Mouse (Mus musculus): ENCODE results near the gene Uba52. TPM values are rescaled to one million over a fixed set of nuclear protein-coding genes. Genes with fewer than 3 reads are reported as not detected.

Uba52 gene
- polyA plus RNA-seq, 2 experiments, result 1,113 to 1,844 TPM

DNA sequence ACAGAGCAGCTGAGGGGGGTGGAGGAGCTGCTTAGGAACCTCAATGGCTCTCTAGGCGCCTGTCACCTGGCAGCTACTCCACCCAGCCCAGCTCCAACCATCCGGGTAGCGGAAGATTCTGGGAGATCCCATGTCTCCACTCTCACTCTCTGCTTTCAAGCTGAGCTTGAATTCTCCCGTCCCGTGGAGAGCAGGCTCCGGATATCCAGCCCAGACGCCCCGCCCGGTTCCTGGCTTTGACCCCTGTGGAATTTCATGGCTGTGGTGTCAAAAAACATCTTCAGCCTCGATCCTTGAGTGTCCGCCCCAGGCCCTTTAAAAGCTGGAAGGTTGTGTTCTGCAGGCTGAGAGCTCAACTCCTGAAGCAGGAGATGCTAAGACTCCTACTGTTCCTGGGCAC is 43.8 kb downstream of the Uba52 start:
- Histone ChIP-seq H3K9me3 (ENCODE audit: control insufficient read depth, low read length) (no peaks in the 10 kb centered on the region), H3K4me3 (replicated peaks; ENCODE audit: low read length) (no peak overlapping the region), H3K9ac (ENCODE audit: low read depth, low read length, severe bottlenecking) (no peak overlapping the region), H3K27me3 (ENCODE audit: control insufficient read depth, insufficient read depth, low read length) (no peaks in the 10 kb centered on the region), H3K27ac (replicated peaks; ENCODE audit: low read depth, low read length) (0 out of 2 replicates have a peak overlapping the region, but pooled peaks have one; percentile 13), H3K4me2 (replicated peaks; ENCODE audit: low read depth, low read length, severe bottlenecking) (no peak overlapping the region), H3K36me3 (ENCODE audit: control insufficient read depth, insufficient read depth, low read length) (peaks cover 9% of the 10 kb centered on the region), H3K4me1 (ENCODE audit: control insufficient read depth, insufficient read depth, low read length) (peaks cover 25% of the 10 kb centered on the region)
- DNase-seq (ENCODE audit: low spot score) (no peak), ATAC-seq (ENCODE audit: low FRiP score, low read depth) (no peak)
- WGBS, result 46% methylated on average over 11 of the region's 11 CpGs
- TF ChIP-seq POLR2A (IDR thresholded peaks at IDR 0.05; ENCODE audit: borderline replicate concordance, extremely low read depth, insufficient read depth, insufficient read length), result no peak

DNA sequence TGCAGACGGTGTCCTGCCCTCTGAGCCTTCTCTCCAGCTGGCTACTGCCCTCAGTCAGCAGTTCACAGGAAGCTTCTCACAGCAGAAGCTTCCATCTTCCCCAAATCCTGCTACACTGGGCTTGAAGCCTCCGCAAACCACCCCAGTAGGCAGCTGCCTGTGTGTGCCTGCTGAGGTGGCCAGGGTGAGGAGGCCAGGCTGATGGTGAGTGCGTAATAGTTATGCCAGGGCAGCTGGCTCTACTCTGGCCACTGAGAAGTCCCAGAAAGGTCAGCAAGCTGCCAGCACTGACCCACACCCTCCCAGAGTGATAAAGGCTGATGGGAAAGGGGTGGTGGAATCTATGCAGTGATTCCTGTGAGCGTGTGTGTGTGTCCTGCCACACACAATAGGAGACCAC is 44.3 kb downstream of the Uba52 start:
- Histone ChIP-seq H3K36me3 (ENCODE audit: control insufficient read depth, insufficient read depth, low read length) (peaks cover 9% of the 10 kb centered on the region), H3K27ac (replicated peaks; ENCODE audit: low read depth, low read length) (no peak overlapping the region), H3K4me1 (ENCODE audit: control insufficient read depth, insufficient read depth, low read length) (peaks cover 28% of the 10 kb centered on the region), H3K9me3 (ENCODE audit: control insufficient read depth, low read length) (no peaks in the 10 kb centered on the region), H3K4me3 (replicated peaks; ENCODE audit: low read length) (no peak overlapping the region), H3K27me3 (ENCODE audit: control insufficient read depth, insufficient read depth, low read length) (no peaks in the 10 kb centered on the region), H3K9ac (ENCODE audit: low read depth, low read length, severe bottlenecking) (no peak overlapping the region), H3K4me2 (replicated peaks; ENCODE audit: low read depth, low read length, severe bottlenecking) (no peak overlapping the region)
- no peak for ATAC-seq (ENCODE audit: low FRiP score, low read depth)
- TF ChIP-seq POLR2A (IDR thresholded peaks at IDR 0.05; ENCODE audit: borderline replicate concordance, extremely low read depth, insufficient read depth, insufficient read length), result no peak
- DNase-seq (ENCODE audit: low spot score), result no peak
- WGBS, result 76% methylated on average over 4 of the region's 4 CpGs

DNA sequence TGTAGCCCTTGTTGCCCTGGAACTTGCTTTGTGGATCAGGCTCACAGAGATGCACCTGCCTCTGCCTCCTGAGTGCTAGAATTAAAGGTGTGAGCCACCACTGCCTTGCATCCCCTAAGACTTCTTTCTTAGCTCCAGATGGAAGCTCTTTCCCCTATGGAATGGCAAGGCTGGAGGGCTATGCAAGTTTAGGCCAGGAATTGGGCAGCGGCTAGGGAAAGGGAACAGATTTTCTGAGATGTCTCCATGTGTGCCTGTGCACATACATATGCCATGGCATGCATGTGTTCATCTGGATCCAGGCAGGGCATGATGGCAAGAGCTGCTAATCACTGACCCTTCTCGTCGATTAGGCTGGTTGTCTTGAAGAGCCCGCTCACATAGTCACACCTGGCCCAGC is 44.9 kb downstream of the Uba52 start:
- Histone ChIP-seq H3K27ac (replicated peaks; ENCODE audit: low read depth, low read length) (no peak overlapping the region), H3K4me2 (replicated peaks; ENCODE audit: low read depth, low read length, severe bottlenecking) (no peak overlapping the region), H3K36me3 (ENCODE audit: control insufficient read depth, insufficient read depth, low read length) (peaks cover 9% of the 10 kb centered on the region), H3K9ac (ENCODE audit: low read depth, low read length, severe bottlenecking) (no peak overlapping the region), H3K27me3 (ENCODE audit: control insufficient read depth, insufficient read depth, low read length) (no peaks in the 10 kb centered on the region), H3K9me3 (ENCODE audit: control insufficient read depth, low read length) (no peaks in the 10 kb centered on the region), H3K4me3 (replicated peaks; ENCODE audit: low read length) (no peak overlapping the region), H3K4me1 (ENCODE audit: control insufficient read depth, insufficient read depth, low read length) (peaks cover 28% of the 10 kb centered on the region)
- TF ChIP-seq POLR2A (IDR thresholded peaks at IDR 0.05; ENCODE audit: borderline replicate concordance, extremely low read depth, insufficient read depth, insufficient read length), result no peak
- ATAC-seq (ENCODE audit: low FRiP score, low read depth) (no peak), DNase-seq (ENCODE audit: low spot score) (no peak)
- WGBS, result 97% methylated on average over 4 of the region's 4 CpGs

DNA sequence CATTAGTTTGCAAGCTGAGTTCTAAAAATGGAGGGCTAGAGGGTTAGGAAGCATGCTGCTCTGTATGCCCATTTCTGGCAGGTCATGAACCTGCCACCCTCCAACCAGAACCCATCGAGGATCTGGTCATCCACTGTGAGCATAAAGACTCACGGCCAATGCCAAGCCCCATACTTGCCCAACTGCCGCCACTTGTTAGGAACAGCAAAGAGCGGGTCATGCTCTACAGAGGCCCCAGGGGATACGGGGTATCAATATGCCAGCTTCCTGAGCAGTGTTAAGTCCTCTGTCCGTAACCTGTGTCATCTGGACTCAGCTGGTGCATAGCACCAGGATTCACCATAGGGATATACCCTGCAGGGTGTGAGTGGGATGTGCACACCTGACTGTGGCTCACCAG is 46.4 kb downstream of the Uba52 start:
- no peaks in the 10 kb centered on the region for H3K27me3 ChIP-seq (ENCODE audit: control insufficient read depth, insufficient read depth, low read length)
- H3K36me3 ChIP-seq (ENCODE audit: control insufficient read depth, insufficient read depth, low read length), result peaks cover 7% of the 10 kb centered on the region
- 90% methylated on average over 6 of the region's 6 CpGs for WGBS
- DNase-seq (ENCODE audit: low spot score) (no peak), ATAC-seq (ENCODE audit: low FRiP score, low read depth) (no peak)
- H3K9me3 ChIP-seq (ENCODE audit: control insufficient read depth, low read length), result no peaks in the 10 kb centered on the region
- no peak overlapping the region for H3K4me2 ChIP-seq (replicated peaks; ENCODE audit: low read depth, low read length, severe bottlenecking)
- H3K4me1 ChIP-seq (ENCODE audit: control insufficient read depth, insufficient read depth, low read length), result peaks cover 28% of the 10 kb centered on the region
- no peak overlapping the region for H3K27ac ChIP-seq (replicated peaks; ENCODE audit: low read depth, low read length)
- H3K4me3 ChIP-seq (replicated peaks; ENCODE audit: low read length), result no peak overlapping the region
- TF ChIP-seq POLR2A (IDR thresholded peaks at IDR 0.05; ENCODE audit: borderline replicate concordance, extremely low read depth, insufficient read depth, insufficient read length), result no peak
- no peak overlapping the region for H3K9ac ChIP-seq (ENCODE audit: low read depth, low read length, severe bottlenecking)

DNA sequence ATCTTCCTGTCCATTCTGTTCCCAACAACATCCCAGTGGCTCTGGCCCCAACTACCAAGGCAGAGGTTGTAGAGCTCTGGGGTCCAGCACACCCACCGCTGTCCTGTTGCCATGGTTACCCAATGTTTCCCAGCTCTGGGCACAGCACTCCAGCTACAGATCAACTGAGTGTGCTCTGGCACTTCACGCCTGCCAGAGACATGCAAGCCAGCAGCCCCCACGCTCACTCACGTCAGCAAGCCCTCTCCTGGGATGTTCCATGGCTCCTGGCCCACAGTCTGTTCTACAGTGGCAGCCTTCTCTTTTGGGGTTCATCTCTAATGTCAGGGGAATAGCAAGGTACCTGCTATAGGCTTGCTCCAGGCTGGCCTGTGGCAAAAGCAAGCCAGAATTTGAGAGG is 47.3 kb downstream of the Uba52 start:
- peaks cover 7% of the 10 kb centered on the region for H3K36me3 ChIP-seq (ENCODE audit: control insufficient read depth, insufficient read depth, low read length)
- H3K4me3 ChIP-seq (replicated peaks; ENCODE audit: low read length), result no peak overlapping the region
- ATAC-seq (ENCODE audit: low FRiP score, low read depth) (no peak), DNase-seq (ENCODE audit: low spot score) (no peak)
- WGBS, result 75% methylated on average over 4 of the region's 4 CpGs
- peaks cover 28% of the 10 kb centered on the region for H3K4me1 ChIP-seq (ENCODE audit: control insufficient read depth, insufficient read depth, low read length)
- no peaks in the 10 kb centered on the region for H3K27me3 ChIP-seq (ENCODE audit: control insufficient read depth, insufficient read depth, low read length)
- no peak overlapping the region for H3K9ac ChIP-seq (ENCODE audit: low read depth, low read length, severe bottlenecking)
- H3K9me3 ChIP-seq (ENCODE audit: control insufficient read depth, low read length), result no peaks in the 10 kb centered on the region
- no peak overlapping the region for H3K4me2 ChIP-seq (replicated peaks; ENCODE audit: low read depth, low read length, severe bottlenecking)
- H3K27ac ChIP-seq (replicated peaks; ENCODE audit: low read depth, low read length), result no peak overlapping the region
- TF ChIP-seq POLR2A (IDR thresholded peaks at IDR 0.05; ENCODE audit: borderline replicate concordance, extremely low read depth, insufficient read depth, insufficient read length), result no peak

DNA sequence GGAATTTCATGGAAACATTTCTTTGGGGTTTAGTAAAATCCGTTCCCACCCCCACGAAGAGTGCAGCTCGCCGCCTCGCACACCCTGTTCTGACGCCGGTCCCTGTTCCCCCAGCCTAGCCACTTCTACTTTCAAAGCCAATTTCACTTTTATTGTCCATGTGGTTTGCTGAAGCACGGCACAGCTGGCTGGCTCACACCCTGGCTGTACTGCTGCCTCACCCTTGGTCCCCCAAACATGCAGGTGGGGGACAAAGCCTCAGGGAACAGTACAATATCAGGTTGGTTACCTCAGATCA is 48.1 kb downstream of the Uba52 start:
- TF ChIP-seq POLR2A (IDR thresholded peaks at IDR 0.05; ENCODE audit: borderline replicate concordance, extremely low read depth, insufficient read depth, insufficient read length), result no peak
- H3K27ac ChIP-seq (replicated peaks; ENCODE audit: low read depth, low read length), result peak overlapping the region; percentile 74
- ATAC-seq (ENCODE audit: low FRiP score, low read depth), result no peak

More for the DNA sequence above, 48.1 kb downstream of the Uba52 start:
- WGBS, result 50% methylated on average over 8 of the region's 8 CpGs
- Histone ChIP-seq H3K36me3 (ENCODE audit: control insufficient read depth, insufficient read depth, low read length) (peaks cover 7% of the 10 kb centered on the region), H3K4me1 (ENCODE audit: control insufficient read depth, insufficient read depth, low read length) (peaks cover 25% of the 10 kb centered on the region), H3K27me3 (ENCODE audit: control insufficient read depth, insufficient read depth, low read length) (no peaks in the 10 kb centered on the region), H3K4me3 (replicated peaks; ENCODE audit: low read length) (no peak overlapping the region), H3K9me3 (ENCODE audit: control insufficient read depth, low read length) (no peaks in the 10 kb centered on the region), H3K4me2 (replicated peaks; ENCODE audit: low read depth, low read length, severe bottlenecking) (no peak overlapping the region), H3K9ac (ENCODE audit: low read depth, low read length, severe bottlenecking) (no peak overlapping the region)
- DNase-seq (ENCODE audit: low spot score), result peak; percentile 22
